Mouse (Mus musculus) cerebellum, adult 2 months (tissue): ENCODE results near the gene Crtc1. TPM values are rescaled to one million over a fixed set of nuclear protein-coding genes. Genes with fewer than 3 reads are reported as not detected.

Experiments used
- DNase-seq, 2 experiments: peaks; one replicate each; pipeline ENCODE4 v3.0.0; 2021
- H3K27ac ChIP-seq: fragments of 200-500 bp; 2 replicates; pipeline ENCODE4 v1.5.1; 2012; ENCODE audit warnings: low read length, control low read depth, inconsistent platforms; ENCODE audit not compliant: insufficient read depth
- H3K27me3 ChIP-seq: fragments of 200-500 bp; 2 replicates; pipeline ENCODE4 v1.6.1; 2012; ENCODE audit warnings: inconsistent platforms, mild to moderate bottlenecking, low read length, moderate library complexity; ENCODE audit not compliant: control insufficient read depth, insufficient read depth
- H3K4me1 ChIP-seq: fragments of 200-500 bp; 2 replicates; pipeline ENCODE4 v1.6.1; 2011; ENCODE audit warnings: low read length; ENCODE audit not compliant: control insufficient read depth, insufficient read depth
- H3K4me3 ChIP-seq: fragments of 200-500 bp; replicated peaks from 2 replicates; pipeline ENCODE3; 2011; ENCODE audit warnings: mild to moderate bottlenecking, low read depth, low read length, control low read depth; ENCODE audit not compliant: insufficient read depth
- CTCF ChIP-seq: fragments of 200-500 bp; IDR thresholded peaks from 2 replicates; pipeline ENCODE4 v1.5.1; 2011; ENCODE audit warnings: low read depth, mild to moderate bottlenecking, control low read depth, low read length, moderate library complexity, borderline replicate concordance; ENCODE audit not compliant: insufficient read depth
- POLR2A ChIP-seq: fragments of 200-500 bp; IDR thresholded peaks from 2 replicates; pipeline ENCODE4 v1.6.1; 2011; ENCODE audit warnings: low read length, control low read depth, borderline replicate concordance; ENCODE audit not compliant: insufficient read depth
- WGBS: fragments of 180-500 bp; shearing (Covaris S2); methylation state at CpG from one replicate; pipeline ENCODE4 v1.1.7; 2018; 5-methylcytosine and 5-hydroxymethylcytosine counted together
- polyA plus RNA-seq: library from polyadenylated mRNA; depleted of rRNA; stranded (reverse); fragments of >200 nt; gene quantifications from 2 replicates; pipeline ENCODE4 v1.2.3, GENCODE M21; 2012

The Crtc1 gene
- polyA plus RNA-seq, 1 experiment, result 90.2 TPM

GRCm38 (mm10) chr8:70408301-70408700 lies 31.1 kb downstream of the Crtc1 start:
- Histone ChIP-seq H3K4me3 (no peak overlapping the region), H3K4me1 (peaks cover 81% of the 10 kb centered on the region), H3K27ac (peak overlapping the region; percentile 93), H3K27me3 (no peaks in the 10 kb centered on the region)
- DNase-seq, result peak in 1 of 2 experiments; percentile 67
- TF ChIP-seq POLR2A, result no peak
- no peak for TF ChIP-seq CTCF
- WGBS, result 12% methylated on average over 6 of the region's 6 CpGs

- 9% methylated on average over 11 of the region's 11 CpGs for WGBS
- H3K4me3 ChIP-seq, result no peak overlapping the region
- TF ChIP-seq CTCF (no peak), POLR2A (no peak)
- DNase-seq, result peak; percentile 64 to 73
- no peaks in the 10 kb centered on the region for H3K27me3 ChIP-seq
- H3K27ac ChIP-seq, result peak overlapping the region; percentile 93
- peaks cover 70% of the 10 kb centered on the region for H3K4me1 ChIP-seq
Measured at GRCm38 (mm10) chr8:70406427-70407069, 32.8 kb downstream of the Crtc1 start.

GRCm38 (mm10) chr8:70405189-70405588 lies 34.2 kb downstream of the Crtc1 start:
- DNase-seq, result no peak
- no peak for TF ChIP-seq CTCF
- TF ChIP-seq POLR2A, result no peak
- peak overlapping the region; percentile 93 for H3K27ac ChIP-seq
- no peaks in the 10 kb centered on the region for H3K27me3 ChIP-seq
- no peak overlapping the region for H3K4me3 ChIP-seq
- WGBS, result 51% methylated on average over 7 of the region's 7 CpGs
- peaks cover 70% of the 10 kb centered on the region for H3K4me1 ChIP-seq

- 93% methylated on average over 3 of the region's 3 CpGs for WGBS
Measured at GRCm38 (mm10) chr8:70404212-70404611, 35.2 kb downstream of the Crtc1 start.

GRCm38 (mm10) chr8:70397611-70398563 lies 41.5 kb downstream of the Crtc1 start:
- TF ChIP-seq CTCF, result no peak
- no peak; the same call in 1 of the 2 replicates for TF ChIP-seq POLR2A
- peak; percentile 92 to 94 for DNase-seq
- no peaks in the 10 kb centered on the region for H3K27me3 ChIP-seq
- no peak overlapping the region for H3K4me3 ChIP-seq
- WGBS, result 31% methylated on average over 16 of the region's 16 CpGs
- peak overlapping the region; percentile 94 for H3K27ac ChIP-seq
- peaks cover 69% of the 10 kb centered on the region for H3K4me1 ChIP-seq

More at GRCm38 (mm10) chr8:70404212-70404611, 35.2 kb downstream of the Crtc1 start:
- H3K27ac ChIP-seq, result no peak overlapping the region
- H3K27me3 ChIP-seq, result no peaks in the 10 kb centered on the region
- no peak overlapping the region for H3K4me3 ChIP-seq
- no peak for TF ChIP-seq POLR2A
- no peak; the same call in 1 of the 2 replicates for TF ChIP-seq CTCF
- DNase-seq, result no peak
- H3K4me1 ChIP-seq, result peaks cover 66% of the 10 kb centered on the region

- WGBS, result 22% methylated on average over 5 of the region's 5 CpGs
- TF ChIP-seq POLR2A, result no peak
- TF ChIP-seq CTCF, result no peak
- peak overlapping the region; percentile 94 for H3K27ac ChIP-seq
Measured at GRCm38 (mm10) chr8:70396184-70396583, 43.2 kb downstream of the Crtc1 start.

GRCm38 (mm10) chr8:70395649-70396048 lies 43.7 kb downstream of the Crtc1 start:
- no peaks in the 10 kb centered on the region for H3K27me3 ChIP-seq
- H3K4me1 ChIP-seq, result peaks cover 65% of the 10 kb centered on the region
- WGBS, result 7% methylated on average over 5 of the region's 5 CpGs
- TF ChIP-seq POLR2A (no peak), CTCF (no peak)
- peak overlapping the region; percentile 94 for H3K27ac ChIP-seq
- no peak overlapping the region for H3K4me3 ChIP-seq
- peak; percentile 92 to 97 for DNase-seq

More at GRCm38 (mm10) chr8:70396184-70396583, 43.2 kb downstream of the Crtc1 start:
- DNase-seq, result no peak
- Histone ChIP-seq H3K4me1 (peaks cover 66% of the 10 kb centered on the region), H3K4me3 (no peak overlapping the region), H3K27me3 (no peaks in the 10 kb centered on the region)
